Mouse (Mus musculus): ENCODE measurements around the gene Nfe2.

DNA sequence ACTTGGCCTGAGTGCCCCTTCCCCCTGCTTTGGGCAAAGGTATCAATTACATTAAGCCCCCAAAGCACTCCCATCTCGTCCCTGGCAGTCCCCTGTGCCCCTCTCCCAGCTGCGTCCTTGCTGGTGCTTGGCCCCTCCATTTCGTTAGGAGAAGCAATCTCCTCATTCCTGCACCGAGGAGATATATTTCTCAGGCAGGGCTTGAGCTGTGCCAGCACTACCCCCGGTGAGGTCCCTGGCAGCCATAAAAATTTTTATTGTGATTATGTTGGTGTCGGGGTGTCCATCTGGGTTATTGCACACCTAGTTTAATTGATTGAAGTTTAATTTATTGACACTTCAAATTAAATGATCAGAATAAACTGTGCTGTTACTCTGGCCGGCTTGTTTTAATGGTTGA lies 19.7 kb upstream of the Nfe2 start:
- TF ChIP-seq CTCF (IDR thresholded peaks at IDR 0.05; ENCODE audit: low read depth) (no peak), EP300 (IDR thresholded peaks at IDR 0.05; ENCODE audit: low read depth) (no peak)

All from liver, postnatal 0 days (tissue).